Mouse (Mus musculus) spleen, adult 12 weeks (tissue): ENCODE results near the gene Poc1b.
A peak's percentile ranks its signal among the peaks of the same experiment; 100 is the strongest.
"Not testable (repeated sequence)": the region's sequence is repeated elsewhere in the genome, so short reads cannot be mapped to it uniquely, and the experiment has no call there.

Experiments used
- DNase-seq: peaks from one replicate; pipeline ENCODE4 v3.0.0; 2022; ENCODE audit warnings: low spot score

Gene Poc1b

GRCm38 (mm10) chr10:99157697-99158096, 50.9 kb downstream of the Poc1b start:
- DNase-seq = not testable (repeated sequence)

- no peak for DNase-seq
Measured at GRCm38 (mm10) chr10:99161987-99162582, 55.2 kb downstream of the Poc1b start.

- DNase-seq = no peak
Measured at GRCm38 (mm10) chr10:99163002-99163401, 56.2 kb downstream of the Poc1b start.

GRCm38 (mm10) chr10:99164871-99165477, 58.1 kb downstream of the Poc1b start:
- DNase-seq = no peak

- DNase-seq = no peak
Measured at GRCm38 (mm10) chr10:99165751-99166282, 59.0 kb downstream of the Poc1b start.

GRCm38 (mm10) chr10:99166392-99166791, 59.6 kb downstream of the Poc1b start:
- DNase-seq = no peak

- no peak for DNase-seq
Measured at GRCm38 (mm10) chr10:99168404-99168803, 61.6 kb downstream of the Poc1b start.

GRCm38 (mm10) chr10:99168840-99169764, 62.3 kb downstream of the Poc1b start:
- DNase-seq = no peak

GRCm38 (mm10) chr10:99169765-99170129, 62.9 kb downstream of the Poc1b start:
- no peak for DNase-seq

GRCm38 (mm10) chr10:99171961-99172497, 65.2 kb downstream of the Poc1b start:
- DNase-seq = no peak

GRCm38 (mm10) chr10:99172906-99173507, 66.2 kb downstream of the Poc1b start:
- DNase-seq = no peak

- DNase-seq = no peak
Measured at GRCm38 (mm10) chr10:99176911-99177310, 70.1 kb downstream of the Poc1b start.

GRCm38 (mm10) chr10:99178118-99178517, 71.3 kb downstream of the Poc1b start:
- DNase-seq = no peak

- DNase-seq = no peak
Measured at GRCm38 (mm10) chr10:99179122-99179521, 72.3 kb downstream of the Poc1b start.

- DNase-seq = no peak
Measured at GRCm38 (mm10) chr10:99179566-99179965, 72.7 kb downstream of the Poc1b start.

GRCm38 (mm10) chr10:99181497-99181896, 74.7 kb downstream of the Poc1b start:
- DNase-seq = no peak

- no peak for DNase-seq
Measured at GRCm38 (mm10) chr10:99182107-99182506, 75.3 kb downstream of the Poc1b start.

GRCm38 (mm10) chr10:99188175-99188574, 81.3 kb downstream of the Poc1b start:
- no peak for DNase-seq

- DNase-seq = no peak
Measured at GRCm38 (mm10) chr10:99188656-99189603, 82.1 kb downstream of the Poc1b start.

GRCm38 (mm10) chr10:99190798-99191197, 84.0 kb downstream of the Poc1b start:
- DNase-seq = peak; percentile 26
